Mouse (Mus musculus) liver, adult 2 months (tissue): ENCODE measurements at regions not wholly inside any gene's neighbourhood (a gene's known extent, or its start where the extent isn't known, plus 50 kb on each side); places are given as distances from the start of the nearest gene placed in this dataset.

Source experiments
- DNase-seq: peaks from one replicate; pipeline ENCODE4 v3.0.0-alpha.2; 2011; ENCODE audit warnings: low read depth, low spot score; ENCODE audit errors: extremely low read depth
- H3K27ac ChIP-seq: fragments of 200-500 bp; replicated peaks from 2 replicates; pipeline ENCODE4 v1.5.1; 2012; ENCODE audit warnings: low read depth, mild to moderate bottlenecking, control low read depth, inconsistent platforms, low read length; ENCODE audit not compliant: insufficient read depth
- H3K27me3 ChIP-seq: fragments of 200-500 bp; 2 replicates; pipeline ENCODE4 v1.6.1; 2012; ENCODE audit warnings: mild to moderate bottlenecking, moderate library complexity, low read length, inconsistent platforms; ENCODE audit not compliant: control insufficient read depth, insufficient read depth
- H3K36me3 ChIP-seq: fragments of 200-500 bp; 2 replicates; pipeline ENCODE4 v1.6.1; 2012; ENCODE audit warnings: low read length, inconsistent platforms; ENCODE audit not compliant: control insufficient read depth, insufficient read depth
- H3K4me1 ChIP-seq: fragments of 200-500 bp; 2 replicates; pipeline ENCODE4 v1.6.1; 2011; ENCODE audit warnings: low read length; ENCODE audit not compliant: control insufficient read depth, insufficient read depth
- H3K4me3 ChIP-seq: fragments of 200-500 bp; 2 replicates; pipeline ENCODE4 v1.5.1; 2011; ENCODE audit warnings: low read depth, mild to moderate bottlenecking, control low read depth, low read length, moderate library complexity; ENCODE audit not compliant: insufficient read depth
- H3K79me2 ChIP-seq: fragments of 200-500 bp; 2 replicates; pipeline ENCODE4 v1.6.1; 2012; ENCODE audit warnings: inconsistent platforms, mild to moderate bottlenecking, low read length, moderate library complexity; ENCODE audit not compliant: control insufficient read depth, insufficient read depth
- H3K9ac ChIP-seq: fragments of 200-500 bp; 2 replicates; pipeline ENCODE4 v1.6.1; 2012; ENCODE audit warnings: low read depth, mild to moderate bottlenecking, control low read depth, inconsistent platforms, low read length
- CTCF ChIP-seq: fragments of 200-500 bp; IDR thresholded peaks from 2 replicates; pipeline ENCODE4 v1.5.1; 2011; ENCODE audit warnings: low read depth, low read length, control low read depth
- POLR2A ChIP-seq: fragments of 200-500 bp; IDR thresholded peaks from 2 replicates; pipeline ENCODE4 v1.6.1; 2011; ENCODE audit warnings: low read length, control low read depth; ENCODE audit not compliant: insufficient read depth; ENCODE audit errors: extremely low read depth
- WGBS: fragments of 180-500 bp; shearing (Covaris S2); methylation state at CpG from one replicate; pipeline ENCODE4 v1.1.7; 2018; 5-methylcytosine and 5-hydroxymethylcytosine counted together

GRCm38 (mm10) chr5:119332621-119333020 lies 337.8 kb upstream of the Tbx3 start:
- no peaks in the 10 kb centered on the region for H3K79me2 ChIP-seq
- peak; percentile 97 for DNase-seq
- TF ChIP-seq POLR2A (no peak), CTCF (no peak)
- H3K4me1 ChIP-seq: peaks cover 11% of the 10 kb centered on the region
- H3K9ac ChIP-seq: no peak overlapping the region
- H3K4me3 ChIP-seq: no peak overlapping the region
- no peaks in the 10 kb centered on the region for H3K36me3 ChIP-seq
- H3K27ac ChIP-seq: peak overlapping the region; percentile 25; the same call in 1 of the 2 replicates
- WGBS: 19% methylated on average over 7 of the region's 7 CpGs
- H3K27me3 ChIP-seq: no peaks in the 10 kb centered on the region

- WGBS: 94% methylated on average over 2 of the region's 2 CpGs
- Histone ChIP-seq H3K27ac (no peak overlapping the region), H3K4me3 (no peak overlapping the region), H3K27me3 (no peaks in the 10 kb centered on the region), H3K79me2 (no peaks in the 10 kb centered on the region), H3K9ac (no peak overlapping the region), H3K4me1 (peaks cover 15% of the 10 kb centered on the region), H3K36me3 (no peaks in the 10 kb centered on the region)
- DNase-seq: no peak
- TF ChIP-seq POLR2A (no peak), CTCF (no peak)
These were observed 335.3 kb upstream of the Tbx3 start for GRCm38 (mm10) chr5:119335211-119335610.

GRCm38 (mm10) chr5:119335979-119336378 lies 334.5 kb upstream of the Tbx3 start:
- DNase-seq: no peak
- Histone ChIP-seq H3K4me1 (peaks cover 15% of the 10 kb centered on the region), H3K4me3 (no peak overlapping the region), H3K27me3 (no peaks in the 10 kb centered on the region), H3K9ac (no peak overlapping the region), H3K36me3 (no peaks in the 10 kb centered on the region), H3K79me2 (no peaks in the 10 kb centered on the region), H3K27ac (no peak overlapping the region)
- 68% methylated on average over 6 of the region's 6 CpGs for WGBS
- TF ChIP-seq POLR2A (no peak), CTCF (no peak)

- Histone ChIP-seq H3K79me2 (no peaks in the 10 kb centered on the region), H3K27ac (no peak overlapping the region), H3K27me3 (no peaks in the 10 kb centered on the region), H3K9ac (no peak overlapping the region), H3K4me1 (peaks cover 6% of the 10 kb centered on the region), H3K4me3 (no peak overlapping the region), H3K36me3 (no peaks in the 10 kb centered on the region)
- no peak for TF ChIP-seq CTCF
- TF ChIP-seq POLR2A: no peak
- DNase-seq: peak; percentile 99
- WGBS: 28% methylated on average over 4 of the region's 4 CpGs
These were observed 332.7 kb upstream of the Tbx3 start for GRCm38 (mm10) chr5:119337739-119338138.

- peak; percentile 97 for DNase-seq
- 16% methylated on average over 6 of the region's 6 CpGs for WGBS
These were observed 331.8 kb upstream of the Tbx3 start for GRCm38 (mm10) chr5:119338711-119339110.

GRCm38 (mm10) chr5:119348303-119348702 lies 322.2 kb upstream of the Tbx3 start:
- no peaks in the 10 kb centered on the region for H3K27me3 ChIP-seq
- no peak for DNase-seq
- H3K4me1 ChIP-seq: no peaks in the 10 kb centered on the region
- no peak overlapping the region for H3K9ac ChIP-seq
- WGBS: 48% methylated on average over 4 of the region's 4 CpGs
- no peak overlapping the region for H3K27ac ChIP-seq
- TF ChIP-seq CTCF (no peak), POLR2A (no peak)
- H3K79me2 ChIP-seq: no peaks in the 10 kb centered on the region
- H3K36me3 ChIP-seq: no peaks in the 10 kb centered on the region
- H3K4me3 ChIP-seq: no peak overlapping the region

More at GRCm38 (mm10) chr5:119338711-119339110, 331.8 kb upstream of the Tbx3 start:
- no peak overlapping the region for H3K9ac ChIP-seq
- no peak overlapping the region for H3K4me3 ChIP-seq
- peak overlapping the region; percentile 55 for H3K27ac ChIP-seq
- H3K27me3 ChIP-seq: no peaks in the 10 kb centered on the region
- H3K36me3 ChIP-seq: no peaks in the 10 kb centered on the region
- peaks cover 4% of the 10 kb centered on the region; the same call in 1 of the 2 replicates for H3K4me1 ChIP-seq
- no peaks in the 10 kb centered on the region for H3K79me2 ChIP-seq
- no peak for TF ChIP-seq POLR2A
- no peak for TF ChIP-seq CTCF
